Mouse (Mus musculus) retina, adult 2 months (tissue): ENCODE data around the gene Srbd1.

Experiments
- DNase-seq: peaks from one replicate; pipeline ENCODE4 v3.0.0-alpha.2; 2012; ENCODE audit warnings: low read depth, low spot score

Srbd1 gene

GRCm38 (mm10) chr17:86144537-86145078 lies 367 bp downstream of the Srbd1 start:
- no peak for DNase-seq

GRCm38 (mm10) chr17:86135835-86136234 lies 9.1 kb downstream of the Srbd1 start:
- no peak for DNase-seq

DNA sequence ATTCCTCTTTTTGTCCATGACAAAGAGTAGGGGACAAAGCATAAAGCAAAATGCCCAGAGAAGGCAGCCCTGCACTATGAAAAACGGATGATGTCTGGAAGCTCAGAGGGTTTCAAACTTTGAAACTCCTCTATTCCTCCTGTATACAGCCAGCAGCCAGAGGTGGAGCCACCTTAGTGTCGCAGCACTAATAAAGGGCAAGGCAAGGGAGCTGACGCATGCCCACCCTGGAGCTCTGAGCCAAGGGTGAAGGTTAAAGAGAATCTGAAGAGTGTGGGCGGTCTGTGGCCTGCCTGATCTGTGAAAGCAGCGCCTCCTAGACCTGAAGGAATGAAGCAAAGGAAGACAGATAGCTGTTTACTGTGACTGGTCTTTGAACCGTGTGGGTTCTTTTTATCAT lies 10.5 kb downstream of the Srbd1 start:
- no peak for DNase-seq

DNA sequence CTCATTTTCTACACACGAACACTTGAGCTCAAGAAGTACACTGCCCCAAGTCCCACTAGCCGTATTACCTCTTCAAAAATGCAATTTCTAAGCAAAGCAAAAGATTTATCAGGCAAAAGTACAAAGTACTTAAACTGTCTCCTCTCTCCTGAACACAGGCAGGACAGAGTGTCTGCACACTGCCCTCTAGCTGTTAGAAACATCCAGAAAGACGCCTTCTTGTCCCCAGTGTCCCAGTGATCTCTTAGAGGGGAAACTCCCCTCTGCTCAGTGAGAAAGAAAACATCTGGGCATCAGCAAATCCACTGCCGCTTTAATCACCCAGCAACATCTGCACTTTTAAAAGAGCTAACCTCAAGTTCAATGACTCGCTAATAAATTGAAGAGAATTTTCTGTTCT lies 12.4 kb downstream of the Srbd1 start:
- no peak for DNase-seq

GRCm38 (mm10) chr17:86128198-86128597 lies 16.8 kb downstream of the Srbd1 start:
- DNase-seq = no peak

DNA sequence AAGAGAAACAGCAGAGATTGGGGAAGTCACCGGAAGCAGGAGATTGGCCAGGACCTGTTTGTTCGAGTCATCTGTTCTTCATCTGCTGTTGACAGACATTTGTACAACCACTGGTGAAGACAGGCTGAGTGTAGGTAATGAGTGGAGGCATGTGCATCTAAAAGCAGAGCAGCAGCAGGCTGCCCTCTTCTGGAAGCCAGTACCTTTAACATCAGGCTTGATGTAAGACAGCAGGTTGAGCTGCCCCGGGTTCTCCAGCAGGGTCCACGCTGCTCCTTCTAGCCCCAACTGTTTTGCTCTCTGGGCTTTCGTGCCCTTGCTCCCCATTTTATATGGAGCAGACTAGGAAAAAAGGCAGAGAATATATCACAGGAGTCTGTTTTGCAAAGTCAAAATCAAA lies 19.1 kb downstream of the Srbd1 start:
- no peak for DNase-seq

- no peak for DNase-seq
These were observed 21.8 kb downstream of the Srbd1 start for GRCm38 (mm10) chr17:86123146-86123545.

DNA sequence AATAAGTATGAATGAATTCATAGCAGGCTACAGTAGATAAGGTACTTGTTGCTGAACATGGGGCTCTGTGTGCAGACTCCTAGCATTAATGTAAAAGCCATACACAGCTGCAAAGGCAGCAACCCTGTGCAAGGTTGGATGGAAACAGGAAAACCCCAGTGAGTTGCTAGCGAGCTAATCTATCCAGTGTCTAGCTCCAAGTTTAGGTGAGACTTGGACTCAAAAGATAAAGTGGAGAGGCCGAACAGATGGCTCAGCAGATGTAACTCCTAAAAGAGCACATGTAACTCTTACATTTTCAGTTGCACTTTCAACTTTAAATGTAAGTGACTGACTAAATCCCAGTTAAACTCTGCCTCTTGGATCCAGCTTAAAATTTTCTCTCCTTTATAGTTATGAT lies 48.1 kb downstream of the Srbd1 start:
- DNase-seq = no peak

- no peak for DNase-seq
These were observed 51.9 kb downstream of the Srbd1 start for GRCm38 (mm10) chr17:86093124-86093523.

DNA sequence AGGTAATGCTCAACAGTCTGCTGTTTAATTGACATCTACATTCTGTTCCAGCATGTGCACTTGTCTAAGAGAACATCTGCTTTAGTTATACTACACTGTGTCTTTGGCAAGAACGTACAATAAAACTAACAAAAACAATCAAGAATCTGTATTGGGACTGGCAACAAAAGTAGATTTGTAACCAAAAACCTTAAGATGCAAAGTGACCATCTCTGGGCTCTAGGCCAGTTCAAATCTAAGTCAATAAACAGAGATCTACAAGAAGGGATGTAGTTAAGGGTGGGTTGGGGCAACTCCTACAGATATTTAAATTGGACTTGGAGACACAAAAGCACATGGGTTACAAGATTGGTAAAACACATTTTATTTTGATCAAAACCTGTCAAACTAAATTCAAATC lies 53.3 kb downstream of the Srbd1 start:
- no peak for DNase-seq

DNA sequence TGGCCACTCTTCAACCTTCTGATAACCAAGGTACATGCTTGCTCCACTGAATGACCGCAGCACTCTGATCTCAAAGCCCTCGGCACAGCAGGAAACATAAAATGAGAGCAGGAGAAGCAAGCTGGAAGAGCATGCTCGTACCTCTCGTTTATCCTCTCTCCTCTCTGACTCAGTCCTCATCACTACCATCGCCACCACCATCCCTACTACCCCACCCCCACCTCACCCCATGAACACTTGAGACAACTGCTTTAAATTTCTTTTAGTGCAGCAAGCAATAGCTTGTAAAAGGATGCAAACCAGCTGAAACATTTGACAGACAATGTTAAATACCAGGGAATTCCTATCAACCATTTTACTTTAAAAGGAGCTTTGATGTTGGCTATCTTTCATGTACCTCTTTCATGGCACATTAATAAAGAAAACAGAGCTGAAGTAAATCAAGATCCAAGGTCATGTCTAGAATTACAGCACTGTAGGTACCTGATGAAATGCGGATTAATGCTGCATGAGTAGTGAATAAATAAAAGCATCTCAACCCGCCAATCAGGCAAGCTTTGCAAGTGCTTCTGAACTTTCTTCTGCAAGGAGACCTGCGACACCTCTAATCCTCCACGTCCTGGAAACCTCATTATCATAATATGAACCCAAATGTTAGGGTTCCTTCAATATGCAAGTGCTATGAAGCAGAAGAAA lies 54.9 kb downstream of the Srbd1 start:
- DNase-seq = no peak

GRCm38 (mm10) chr17:86087922-86088321 lies 57.1 kb downstream of the Srbd1 start:
- DNase-seq = no peak

- DNase-seq = no peak
These were observed 58.8 kb downstream of the Srbd1 start for GRCm38 (mm10) chr17:86086191-86086590.

DNA sequence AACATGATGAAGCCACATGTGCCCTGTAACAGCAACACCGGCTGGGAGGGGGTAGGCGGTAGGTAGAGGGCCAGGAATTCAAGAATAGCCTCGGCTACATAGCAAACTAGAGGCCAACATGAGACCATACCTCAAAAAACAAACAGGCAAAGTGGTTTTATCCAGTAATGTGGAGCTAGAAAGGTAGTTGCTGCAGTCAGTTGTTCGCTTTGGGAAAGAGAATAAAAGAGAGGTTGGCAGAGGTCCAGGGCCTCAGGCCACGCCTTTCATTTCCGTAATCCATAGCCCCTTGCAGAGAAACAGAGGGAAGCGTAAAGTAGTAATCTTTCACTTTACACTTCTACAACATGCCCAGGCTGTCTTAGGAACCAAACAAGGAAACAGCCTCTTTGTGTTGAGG lies 61.8 kb downstream of the Srbd1 start:
- DNase-seq = no peak

DNA sequence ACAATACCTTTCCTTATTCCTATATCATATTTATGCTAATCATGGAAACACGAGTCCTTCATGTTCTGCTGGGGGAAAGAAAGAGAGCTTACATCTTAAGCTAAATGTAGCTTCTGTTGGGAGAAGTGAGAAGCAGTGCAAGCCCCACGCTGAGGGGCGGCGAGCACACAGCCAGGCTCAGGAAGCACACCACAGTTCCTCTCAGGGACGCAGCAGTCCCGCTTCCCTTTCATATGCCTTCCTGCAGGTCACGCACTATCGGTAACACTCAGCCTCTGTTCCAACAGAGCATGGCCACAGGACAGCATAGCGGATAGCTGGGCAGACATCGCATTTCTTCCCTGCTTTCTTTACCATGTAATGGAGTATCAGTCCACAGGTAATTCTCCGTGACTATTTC lies 66.9 kb downstream of the Srbd1 start:
- no peak for DNase-seq

DNA sequence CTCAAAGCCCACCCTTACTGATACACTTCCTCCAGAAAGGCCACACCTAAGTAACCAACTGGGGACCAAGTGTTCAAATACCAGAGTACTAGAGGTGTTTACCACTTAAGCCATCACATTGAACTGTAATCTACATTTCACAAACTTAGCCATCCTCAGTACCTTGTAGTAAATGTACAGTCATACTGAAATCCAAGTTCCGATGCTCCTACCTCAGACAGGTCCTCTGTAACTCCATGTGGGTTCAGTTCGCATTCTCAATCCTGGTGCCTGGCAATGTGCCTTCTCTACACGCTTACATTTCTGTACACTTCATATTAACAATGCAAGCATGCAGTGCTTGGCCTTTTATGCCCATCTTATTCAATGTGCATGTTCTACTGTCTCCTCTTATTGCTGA lies 77.5 kb downstream of the Srbd1 start:
- DNase-seq = no peak

DNA sequence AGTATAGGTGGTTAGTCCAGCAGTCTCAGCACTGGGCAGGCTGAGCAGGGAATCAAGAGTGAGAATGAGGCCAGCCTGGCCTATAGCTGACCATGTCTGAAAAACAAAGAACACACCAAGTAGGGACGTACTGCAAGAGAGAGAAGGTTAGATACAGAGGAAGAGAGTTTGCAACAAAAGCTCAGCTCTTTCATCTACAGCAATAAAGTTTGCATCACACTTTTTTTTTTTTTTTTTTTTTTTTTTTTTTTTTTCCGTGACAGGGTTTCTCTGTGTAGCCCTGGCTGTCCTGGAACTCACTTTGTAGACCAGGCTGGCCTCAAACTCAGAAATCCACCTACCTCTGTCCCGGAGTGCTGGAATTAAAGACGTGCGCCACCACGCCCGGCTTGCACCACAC lies 79.1 kb downstream of the Srbd1 start:
- no peak for DNase-seq

GRCm38 (mm10) chr17:86063461-86063860 lies 81.5 kb downstream of the Srbd1 start:
- peak; percentile 51 for DNase-seq

- DNase-seq = no peak
These were observed 84.1 kb downstream of the Srbd1 start for GRCm38 (mm10) chr17:86060911-86061310.

DNA sequence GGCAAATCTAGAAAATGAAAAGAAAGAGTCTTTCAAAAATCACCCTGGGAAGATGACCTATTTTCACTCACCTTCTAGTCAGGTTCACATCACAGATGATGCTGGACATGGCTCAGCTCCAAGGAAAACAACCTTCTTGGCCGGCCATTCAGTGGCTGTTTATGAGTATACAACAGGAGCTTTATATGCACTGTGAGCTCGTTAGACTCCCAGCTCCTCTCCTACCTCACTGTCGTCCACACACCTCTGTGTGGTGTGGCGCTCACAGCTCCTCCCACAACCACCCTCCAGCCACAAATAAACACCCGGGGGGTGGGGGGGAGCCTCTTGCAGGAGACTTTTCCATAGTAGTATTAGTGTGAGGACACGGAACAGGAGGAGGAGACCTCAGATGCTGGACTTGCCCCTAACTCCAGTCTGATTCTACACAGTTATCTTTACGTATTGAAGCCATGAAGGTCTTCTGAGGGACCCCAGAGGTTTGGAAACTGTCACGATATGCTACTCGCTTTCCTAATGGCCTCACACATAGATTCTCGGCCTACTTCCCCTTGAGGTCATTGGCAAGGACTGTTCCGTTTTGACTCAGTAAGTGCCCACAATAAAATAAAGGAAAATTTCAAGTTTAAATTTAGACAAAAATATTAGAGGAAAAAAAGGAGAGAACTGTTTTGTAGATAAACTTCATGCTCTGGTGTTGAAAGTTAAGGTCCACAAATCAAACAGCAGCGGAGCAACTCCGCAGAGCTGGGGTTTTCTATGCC lies 104.6 kb downstream of the Srbd1 start:
- DNase-seq = no peak

DNA sequence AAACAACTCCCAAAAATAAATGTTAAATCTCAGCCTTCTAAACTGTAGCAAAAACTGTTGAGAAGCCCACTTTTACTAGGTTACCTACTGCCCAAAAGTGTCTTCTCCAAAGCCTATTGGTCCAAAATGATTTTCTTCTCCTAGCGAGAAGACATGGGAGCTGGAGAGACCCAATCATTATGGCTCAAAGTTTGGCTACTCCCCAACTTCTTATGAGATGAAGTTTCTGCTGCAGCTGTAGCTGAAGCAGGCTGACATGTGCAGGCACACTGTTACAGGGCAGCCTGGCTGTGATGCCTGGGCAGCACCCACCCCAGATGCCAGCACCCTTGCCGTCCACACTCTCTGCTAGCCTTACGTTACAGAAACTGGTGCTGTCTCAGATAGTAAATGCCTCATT lies 105.2 kb downstream of the Srbd1 start:
- no peak for DNase-seq

GRCm38 (mm10) chr17:86038211-86038648 lies 106.7 kb downstream of the Srbd1 start:
- no peak for DNase-seq

GRCm38 (mm10) chr17:86035576-86035975 lies 109.4 kb downstream of the Srbd1 start:
- DNase-seq = no peak
